Mouse (Mus musculus): ENCODE results near the gene Irak2.
"Not testable (repeated sequence)": the region's sequence is repeated elsewhere in the genome, so short reads cannot be mapped to it uniquely, and the experiment has no call there.

The Irak2 gene

DNA sequence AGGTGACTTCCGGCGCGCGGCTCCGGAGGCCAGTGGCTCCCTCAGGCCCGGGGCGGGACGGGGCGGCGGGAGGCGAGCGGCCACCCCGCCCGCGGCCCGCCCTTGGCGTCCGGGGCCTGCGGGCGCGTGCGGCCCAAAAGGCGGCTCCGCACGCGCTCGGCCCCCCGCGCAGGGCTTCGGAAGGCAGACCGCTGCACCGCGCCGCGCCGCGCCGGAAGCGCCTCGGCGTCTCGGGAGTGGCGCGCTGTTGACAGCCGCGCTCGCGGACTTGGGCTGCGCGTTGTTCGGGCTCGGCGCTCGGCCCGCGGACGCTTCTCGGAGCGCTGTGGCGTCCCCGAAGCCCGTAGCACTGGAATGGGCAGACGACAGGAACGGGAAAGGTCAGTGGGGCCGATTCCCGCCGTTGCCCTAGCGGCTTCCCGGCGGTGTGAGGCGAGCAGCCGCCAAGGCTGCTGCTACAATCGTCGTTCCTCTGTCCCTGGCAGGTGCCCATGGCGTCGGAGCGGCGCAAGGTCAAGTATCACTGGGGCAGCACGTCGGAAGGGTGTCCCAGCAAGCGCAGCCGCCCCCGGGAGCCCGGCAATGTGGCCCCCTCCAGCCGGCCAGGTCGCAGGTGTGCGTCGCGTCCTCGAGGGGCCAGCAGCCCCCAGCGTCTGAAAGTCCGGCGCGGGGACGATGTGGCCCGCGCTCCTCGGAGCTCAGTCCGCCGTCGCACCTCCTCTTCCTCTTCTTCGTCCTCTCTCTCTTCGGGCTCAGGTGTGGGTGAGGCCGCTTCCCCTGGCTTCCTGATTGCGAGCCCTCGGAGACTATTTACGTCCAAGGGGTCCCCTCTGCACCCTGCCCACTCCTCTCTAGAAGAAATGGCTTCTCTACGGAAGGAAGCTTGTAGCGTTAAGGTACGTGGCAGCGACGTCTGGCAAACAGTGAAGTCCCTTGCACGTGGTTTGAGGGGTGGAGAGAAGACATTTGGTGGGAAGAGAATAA lies 59.2 kb downstream of the Irak2 start:
- DNase-seq (ENCODE audit: low spot score) = no peak

DNA sequence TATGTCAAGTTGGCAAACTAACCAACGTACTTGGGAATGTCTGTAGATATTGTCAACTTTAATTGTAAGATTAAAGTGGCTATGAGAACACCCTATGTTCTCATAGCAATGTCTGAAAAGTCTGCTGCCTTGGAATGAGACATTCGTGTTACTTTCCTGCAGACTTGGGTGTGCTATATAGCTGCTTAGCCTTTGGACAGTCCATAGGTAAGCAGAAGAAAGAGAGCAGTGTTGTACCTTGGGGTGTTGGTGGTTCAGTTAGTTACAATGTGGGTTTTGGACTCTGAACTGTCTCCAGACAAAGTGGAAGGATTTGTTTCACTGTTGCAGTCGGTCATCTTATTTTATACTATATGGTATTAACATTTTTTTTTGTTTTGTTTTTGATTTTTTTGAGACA lies 74.5 kb downstream of the Irak2 start:
- DNase-seq (ENCODE audit: low spot score) = no peak

DNA sequence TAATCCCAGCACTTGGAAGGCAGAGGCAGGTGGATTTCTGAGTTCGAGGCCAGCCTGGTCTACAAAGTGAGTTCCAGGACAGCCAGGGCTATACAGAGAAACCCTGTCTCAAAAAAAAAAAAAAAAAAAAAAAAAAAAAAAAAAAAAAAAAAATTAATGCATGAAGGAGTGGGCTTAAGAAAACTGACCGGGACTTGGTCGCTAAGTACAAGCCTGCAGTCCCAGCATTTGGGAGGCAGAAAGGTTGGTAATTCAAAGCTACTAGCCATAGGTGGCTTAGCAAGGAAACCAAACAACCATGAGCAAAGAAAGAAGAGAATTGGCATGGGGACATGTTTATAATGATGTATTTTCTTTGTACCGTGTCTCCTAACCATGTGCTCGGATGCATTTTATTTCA lies 75.1 kb downstream of the Irak2 start:
- DNase-seq (ENCODE audit: low spot score) = not testable (repeated sequence)

DNA sequence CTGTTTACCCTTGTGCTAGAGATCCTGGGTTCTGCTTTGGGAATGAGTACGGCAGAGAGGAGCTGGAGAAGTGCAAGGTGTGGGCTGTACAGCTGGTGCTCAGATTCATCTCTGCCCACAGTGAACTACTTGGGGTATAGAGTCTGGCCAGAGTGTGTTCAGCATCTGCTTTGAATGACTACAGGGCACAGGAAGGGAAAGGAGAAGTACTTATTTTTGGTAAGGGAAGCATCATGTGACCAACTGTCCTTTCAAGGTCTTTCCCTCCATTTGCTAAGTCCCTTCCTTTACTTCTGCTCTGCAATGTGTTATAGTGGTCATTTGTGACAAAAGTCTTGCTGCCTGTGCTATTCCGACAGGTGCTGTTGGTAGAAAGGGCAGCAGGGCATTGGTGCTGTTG lies 76.0 kb downstream of the Irak2 start:
- no peak for DNase-seq (ENCODE audit: low spot score)

DNA sequence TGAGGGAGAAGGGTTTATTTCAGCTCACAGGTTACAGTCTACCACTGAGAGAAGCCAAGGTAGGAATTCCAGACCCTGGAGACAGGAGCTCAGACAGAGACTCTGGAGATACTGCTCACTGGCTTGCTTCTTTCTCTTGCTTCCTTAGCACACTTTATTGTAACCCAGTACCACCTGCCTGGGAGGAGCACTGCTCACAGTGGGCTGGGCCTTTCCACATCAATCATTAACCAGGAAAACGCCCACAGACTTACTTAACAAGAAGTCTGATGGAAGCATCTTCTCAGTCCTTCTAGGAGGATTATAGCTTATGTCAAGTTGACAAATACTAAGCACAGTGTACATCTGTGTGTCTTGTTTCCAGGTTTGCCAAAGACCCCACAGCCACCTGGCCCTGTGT lies 76.5 kb downstream of the Irak2 start:
- no peak for DNase-seq (ENCODE audit: low spot score)

DNA sequence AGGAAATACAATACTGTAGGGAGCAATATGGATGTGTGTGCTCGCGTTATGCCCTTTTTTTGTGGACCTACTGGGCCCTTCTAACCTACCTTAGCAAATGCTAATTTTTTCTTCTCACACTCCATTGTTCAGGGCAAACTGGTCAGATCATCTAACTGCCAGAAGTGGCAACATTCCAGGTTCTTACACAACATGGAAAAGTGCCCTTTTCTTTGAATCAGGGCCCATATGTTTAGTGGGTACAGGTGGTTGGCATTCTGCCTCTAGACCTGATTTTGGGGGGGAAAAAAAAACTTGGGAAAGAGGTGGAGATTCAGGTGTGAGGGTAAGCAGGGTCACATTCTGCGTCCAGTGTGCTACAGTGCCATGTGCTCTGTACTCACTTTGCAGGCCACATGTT lies 79.3 kb downstream of the Irak2 start:
- DNase-seq (ENCODE audit: low spot score) = no peak

DNA sequence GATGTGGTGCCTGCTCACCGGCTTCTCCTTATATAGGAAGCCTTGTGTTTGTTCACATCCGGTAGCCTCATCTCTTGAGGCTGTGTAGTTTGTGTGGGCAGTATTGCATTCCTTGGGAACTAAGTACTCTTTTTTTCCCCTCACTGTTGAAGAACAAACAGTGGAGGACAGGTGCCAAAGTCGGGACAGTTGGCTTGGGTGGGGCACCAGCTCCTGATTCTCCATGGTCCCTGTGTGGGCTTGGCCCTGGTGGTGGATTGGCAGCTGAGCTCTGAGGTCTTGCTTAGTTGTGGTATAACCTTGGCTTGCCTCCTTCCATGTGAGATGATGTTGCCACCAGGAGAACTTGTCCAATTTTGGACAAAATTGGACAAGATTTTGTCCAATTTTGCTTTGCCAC lies 81.6 kb downstream of the Irak2 start, which contains the start of gene Ghrl:
TSS of gene Ghrl (minus strand) at position 3 of the 400 bp plus-strand sequence.
- no peak for DNase-seq (ENCODE audit: low spot score)

DNA sequence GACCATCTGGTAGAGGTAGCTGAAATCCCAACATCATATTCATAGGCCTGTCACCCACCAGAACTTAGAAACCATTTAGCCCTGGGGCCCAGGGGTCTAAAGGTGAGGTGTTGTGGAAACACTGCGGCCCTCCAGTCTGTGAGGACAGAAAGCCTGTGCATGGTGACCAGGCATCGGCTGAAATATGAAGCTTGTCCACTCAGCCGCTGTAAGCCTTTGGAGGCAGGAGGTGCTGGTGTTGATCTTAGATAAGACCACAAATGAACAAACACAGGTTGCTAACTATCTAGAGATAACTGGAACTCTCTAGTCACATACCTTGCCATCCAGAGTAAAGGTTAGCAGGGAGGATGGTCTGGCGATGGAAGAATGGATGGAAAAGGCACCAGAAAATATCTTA lies 82.8 kb downstream of the Irak2 start:
- no peak for DNase-seq (ENCODE audit: low spot score)

DNA sequence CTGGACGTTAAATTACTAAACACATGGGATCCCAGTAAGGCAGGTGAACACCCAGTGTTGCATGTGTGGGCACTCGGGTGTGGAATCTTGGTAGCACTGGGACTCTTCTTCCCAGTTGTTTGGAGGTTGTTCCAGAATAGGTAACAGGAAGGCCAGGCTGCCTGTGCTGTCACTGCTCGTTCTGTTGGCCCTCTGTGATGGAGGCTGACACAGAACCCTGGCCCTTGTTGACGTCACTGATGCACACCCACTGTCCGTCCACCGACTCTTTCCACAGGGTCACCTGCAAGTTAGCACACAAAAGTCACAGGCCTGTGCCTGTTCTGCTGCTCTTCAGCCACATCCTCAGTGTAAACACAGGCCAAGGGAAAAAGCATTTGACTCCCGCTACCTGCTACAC lies 89.9 kb downstream of the Irak2 start:
- DNase-seq (ENCODE audit: low spot score) = no peak

DNA sequence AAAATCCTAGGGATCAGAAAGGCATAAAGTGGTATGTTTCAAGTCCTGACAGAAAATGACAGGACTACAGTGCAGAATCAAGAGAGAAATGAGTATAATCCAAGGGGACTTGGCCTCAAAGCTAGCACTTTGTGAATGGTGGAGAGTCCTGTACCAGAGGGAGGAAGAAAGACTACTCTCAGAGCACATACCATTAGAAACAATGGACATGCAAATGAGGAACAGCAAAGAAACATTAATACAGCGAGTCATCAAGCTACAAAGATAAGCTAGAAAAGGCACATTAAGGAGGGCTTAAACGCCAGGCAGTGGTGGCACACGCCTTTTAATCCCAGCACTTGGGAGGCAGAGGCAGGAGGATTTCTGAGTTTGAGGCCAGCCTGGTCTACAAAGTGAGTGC lies 93.0 kb downstream of the Irak2 start:
- no peak for DNase-seq (ENCODE audit: low spot score)

DNA sequence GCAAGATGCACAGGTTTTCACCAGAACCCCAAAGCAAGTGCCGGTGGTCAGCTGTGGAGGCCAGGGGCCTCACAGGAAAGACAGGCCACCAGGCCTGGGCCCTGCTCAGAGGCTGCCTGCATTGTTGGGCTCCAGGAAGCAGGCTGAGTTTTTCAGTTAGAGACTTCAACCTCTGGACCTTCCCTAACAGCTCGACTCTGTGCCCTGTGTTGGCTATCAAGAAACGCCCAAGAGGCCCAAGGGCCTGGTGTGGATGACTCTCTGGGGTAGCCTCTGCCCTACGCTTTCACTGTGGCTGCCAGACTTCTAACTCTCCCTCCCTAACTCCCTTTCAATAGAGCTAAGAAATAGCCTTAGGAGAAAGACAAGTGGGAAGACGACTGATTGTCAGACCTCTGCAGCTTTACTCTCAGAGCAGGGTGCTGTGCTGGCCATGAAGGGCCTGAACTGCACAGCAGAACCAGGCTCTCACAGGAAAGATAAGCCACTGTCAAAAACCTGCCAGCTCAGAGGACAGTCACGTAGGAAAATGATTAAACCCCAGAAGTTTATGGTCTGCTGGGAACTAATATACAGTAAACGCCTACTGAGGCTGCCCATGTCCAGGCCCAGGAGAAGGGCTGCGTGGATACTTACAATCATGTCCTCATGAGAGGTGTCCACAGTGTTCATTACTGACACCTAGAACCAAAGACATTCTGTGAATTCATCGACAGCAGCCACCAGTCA lies 99.2 kb downstream of the Irak2 start:
- DNase-seq (ENCODE audit: low spot score) = no peak

DNA sequence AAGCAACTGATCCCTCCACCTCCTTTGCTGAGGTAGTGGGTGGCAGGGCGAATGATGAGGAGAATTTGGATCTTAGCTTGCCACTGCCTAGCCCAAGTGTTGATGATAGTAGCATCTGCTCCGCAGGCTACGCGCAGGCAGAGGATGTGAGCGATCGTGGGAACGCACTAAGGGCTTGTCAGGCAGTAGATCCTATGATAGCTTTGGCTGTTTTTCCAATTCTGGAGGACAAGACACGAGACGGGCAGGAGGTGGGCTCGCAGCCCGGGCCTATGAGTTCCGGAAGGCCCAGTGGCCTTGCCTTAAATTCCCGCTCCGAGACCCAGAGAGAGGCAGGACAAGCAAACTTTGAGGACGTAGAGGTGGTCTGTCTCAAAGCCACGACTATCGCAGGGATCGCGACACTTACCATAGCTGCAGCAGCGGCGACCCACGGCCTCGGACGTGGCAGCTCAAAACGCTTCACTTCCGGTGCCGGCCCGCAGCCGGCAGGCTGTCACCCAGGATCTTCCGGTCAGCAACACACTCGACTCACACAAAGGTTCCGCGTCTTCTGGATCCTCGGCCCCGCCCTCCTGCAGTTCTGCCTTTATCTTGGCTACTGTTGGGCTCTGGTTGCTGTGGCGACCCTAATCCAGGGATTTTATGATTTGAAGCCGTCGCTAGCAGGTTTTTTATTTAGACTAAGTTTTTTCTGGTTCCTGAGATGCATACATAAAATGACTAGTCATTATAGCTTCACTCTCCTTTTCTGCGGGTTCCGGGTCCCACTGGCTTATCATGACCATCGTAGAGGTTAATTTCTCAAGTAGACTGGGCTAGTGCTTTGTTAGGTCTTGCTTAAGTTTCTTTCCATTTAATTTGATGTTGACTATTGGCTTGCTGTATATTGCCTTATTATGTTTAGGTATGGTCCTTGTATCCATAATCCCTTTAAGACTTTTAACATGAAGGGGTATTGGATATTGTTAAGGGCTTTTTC lies 102.3 kb downstream of the Irak2 start, which contains the start of gene Sec13:
TSS of gene Sec13 (minus strand) at position 508 of the 982 bp plus-strand sequence.
- DNase-seq (ENCODE audit: low spot score) = peak; percentile 85

DNA sequence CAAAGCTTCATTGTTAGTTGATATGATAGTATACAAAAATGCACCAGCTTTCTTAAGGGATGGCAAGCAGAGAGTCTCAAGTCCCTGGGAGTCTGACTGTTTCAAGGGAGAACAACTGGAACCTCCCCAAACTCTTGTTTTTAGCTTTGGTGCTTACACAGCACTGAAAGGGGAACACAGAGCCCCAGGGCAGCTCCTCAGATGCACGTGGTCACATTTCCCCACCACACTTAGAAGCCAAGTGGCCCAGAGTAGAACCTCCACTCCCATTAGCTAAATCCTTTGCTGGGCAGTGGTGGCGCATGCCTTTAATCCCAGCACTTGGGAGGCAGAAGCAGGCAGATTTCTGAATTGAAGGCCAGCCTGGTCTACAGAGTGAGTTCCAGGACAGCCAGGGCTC lies 103.2 kb downstream of the Irak2 start:
- no peak for DNase-seq (ENCODE audit: low spot score)

DNA sequence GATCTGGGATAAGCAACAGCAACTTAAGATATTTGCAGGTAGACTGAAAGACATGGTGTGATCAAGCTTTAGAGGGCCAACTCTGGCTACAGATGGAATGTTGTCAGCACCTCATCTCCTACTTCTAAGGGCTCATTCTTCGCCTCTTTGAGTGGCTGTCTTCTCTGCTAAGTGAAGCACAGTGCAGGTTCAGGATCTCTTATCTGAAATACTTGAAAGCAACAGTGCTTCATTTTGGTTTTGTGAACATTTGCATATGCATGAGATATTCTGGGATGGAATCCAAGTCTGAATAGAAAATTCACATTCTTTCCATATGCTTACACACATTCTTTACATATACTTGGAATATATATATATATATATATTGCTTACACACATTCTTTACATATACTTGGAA lies 104.1 kb downstream of the Irak2 start:
- no peak for DNase-seq (ENCODE audit: low spot score)

DNA sequence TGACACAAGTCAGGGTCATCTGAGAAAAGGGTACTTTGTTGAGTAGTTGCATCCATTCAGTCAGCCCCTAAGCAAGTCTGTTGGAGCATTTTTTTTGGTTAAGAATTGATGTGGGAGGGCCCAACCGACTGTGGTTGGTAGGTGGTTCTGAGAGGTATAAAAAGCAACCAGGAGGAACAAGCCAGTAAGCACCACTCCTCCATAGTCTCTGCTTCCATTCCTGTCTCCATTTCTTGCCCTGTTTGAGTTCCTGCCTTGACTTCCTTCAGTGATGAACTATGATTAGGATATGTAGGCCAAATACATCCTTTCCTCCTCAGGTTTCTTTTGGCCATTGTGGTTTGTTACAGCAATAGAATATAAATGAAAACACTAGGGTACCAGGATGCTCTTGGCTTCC lies 104.8 kb downstream of the Irak2 start:
- DNase-seq (ENCODE audit: low spot score) = no peak

Data from testis, postnatal 14 days (tissue).